Mouse (Mus musculus): ENCODE results near the gene BC025446. TPM values are rescaled to one million over a fixed set of nuclear protein-coding genes. Genes with fewer than 3 reads are reported as not detected.
"Not testable (repeated sequence)": the region's sequence is repeated elsewhere in the genome, so short reads cannot be mapped to it uniquely, and the experiment has no call there.

BC025446 gene
- not detected in 2 replicates for polyA plus RNA-seq (2016; fragmentation: Nextera tagmentation; extraction: Ambion mirVana)

DNA sequence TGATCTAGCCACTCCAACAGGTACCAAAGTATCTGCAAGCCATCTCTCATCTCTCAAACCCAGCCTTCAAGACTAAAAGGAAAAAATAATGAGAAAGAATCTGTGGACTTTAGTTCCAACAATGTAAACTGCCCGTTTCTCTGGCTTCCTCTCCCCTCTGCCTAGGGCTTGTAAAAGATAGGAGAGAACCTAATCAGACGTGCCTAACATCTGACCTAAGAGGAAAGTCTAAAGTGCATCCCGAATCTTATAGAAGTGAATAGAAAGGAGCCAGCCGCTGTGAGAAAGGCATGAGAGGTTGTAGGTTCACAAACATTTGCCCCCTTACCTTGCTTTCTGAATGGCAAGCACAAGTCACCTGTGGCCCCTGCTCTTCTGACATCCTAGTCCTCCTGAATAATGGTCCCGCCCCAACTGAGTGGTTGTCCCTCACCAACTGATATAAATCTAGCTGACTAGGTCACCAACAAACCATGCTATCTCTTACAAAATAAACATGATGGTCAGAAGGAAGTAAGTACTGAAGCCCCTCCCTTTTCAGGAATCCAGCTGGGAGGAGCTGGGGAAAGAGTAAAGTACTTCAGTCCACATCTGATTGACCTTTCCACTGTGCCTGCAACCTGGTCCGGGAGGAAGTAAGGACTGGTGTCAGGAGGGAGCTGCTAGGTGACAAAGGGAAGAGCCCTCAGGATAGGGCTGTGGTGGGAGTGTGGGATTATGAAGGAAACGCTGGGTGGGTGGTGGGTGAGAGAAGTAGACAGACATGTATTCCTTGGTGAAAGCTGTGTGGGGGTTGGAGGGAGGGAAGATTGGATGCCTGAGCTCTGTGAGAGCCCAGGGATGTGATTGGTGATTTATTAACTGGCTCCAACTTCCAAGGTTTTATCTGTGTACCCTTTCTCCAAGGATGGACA lies at the start of gene BC025446:
TSS of gene BC025446 (plus strand) at position 599 of the 914 bp plus-strand sequence.
- WGBS, result 81% methylated on average over 7 of the region's 7 CpGs
- H3K4me1 ChIP-seq, result no peaks in the 10 kb centered on the region
- peaks cover 16% of the 10 kb centered on the region for H3K9me3 ChIP-seq (replicated peaks)
- no peaks in the 10 kb centered on the region for H3K27me3 ChIP-seq (ENCODE audit: low read depth, poor library complexity, severe bottlenecking)
- H3K36me3 ChIP-seq, result no peaks in the 10 kb centered on the region
- H3K4me3 ChIP-seq, result no peak within 1 kb of the TSS
- H3K27ac ChIP-seq (replicated peaks), result no peak within 1 kb of the TSS
- DNase-seq (ENCODE audit: low spot score), result no peak

DNA sequence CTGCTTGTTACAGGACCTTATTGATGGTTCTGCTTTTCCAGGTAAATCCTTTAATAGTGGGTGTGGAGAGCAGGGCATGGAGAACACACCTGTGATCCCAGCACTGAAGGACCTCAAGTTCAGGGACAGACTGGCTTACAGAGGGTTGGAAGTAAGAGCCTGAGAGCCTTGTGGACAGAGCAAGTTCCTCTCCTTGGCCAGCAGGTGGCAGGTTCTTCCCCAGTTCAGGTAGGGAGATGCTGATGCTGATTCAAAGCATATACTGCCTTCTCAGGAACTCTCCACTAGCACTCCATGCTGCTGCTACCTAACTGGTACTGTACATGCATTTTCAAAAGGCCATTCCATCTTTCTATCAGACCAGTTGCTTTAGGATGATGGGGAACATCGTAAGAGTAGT lies 40.7 kb upstream of the BC025446 start:
- Histone ChIP-seq H3K27ac (replicated peaks) (no peak overlapping the region), H3K4me1 (no peaks in the 10 kb centered on the region), H3K27me3 (ENCODE audit: low read depth, poor library complexity, severe bottlenecking) (no peaks in the 10 kb centered on the region), H3K4me3 (no peak overlapping the region), H3K36me3 (no peaks in the 10 kb centered on the region), H3K9me3 (replicated peaks) (no peaks in the 10 kb centered on the region)
- 71% methylated on average over 1 of the region's 1 CpGs for WGBS
- DNase-seq (ENCODE audit: low spot score), result peak; percentile 12

DNA sequence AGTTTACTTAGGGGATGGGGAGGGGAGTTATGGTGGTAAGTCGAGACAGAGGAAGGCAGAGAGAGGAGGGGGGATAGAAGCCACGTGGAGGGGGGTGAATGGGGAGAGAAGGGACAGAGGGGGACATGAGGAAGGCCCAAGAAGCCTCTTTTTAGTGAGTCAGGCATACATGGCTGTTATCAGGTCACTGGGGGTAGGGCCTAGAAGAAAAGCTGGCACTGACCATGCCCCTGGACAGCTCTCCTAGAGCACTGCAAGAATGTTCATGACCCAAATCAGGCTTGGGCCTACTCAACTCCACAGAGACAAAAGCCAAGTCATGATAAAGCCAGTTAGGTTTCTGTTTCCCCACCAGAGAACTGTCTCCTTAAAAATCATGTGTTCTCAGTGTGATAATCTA lies 29.9 kb upstream of the BC025446 start:
- 27% methylated on average over 2 of the region's 2 CpGs for WGBS
- Histone ChIP-seq H3K27me3 (ENCODE audit: low read depth, poor library complexity, severe bottlenecking) (no peaks in the 10 kb centered on the region), H3K27ac (replicated peaks) (no peak overlapping the region), H3K9me3 (replicated peaks) (no peaks in the 10 kb centered on the region), H3K4me3 (no peak overlapping the region), H3K4me1 (no peaks in the 10 kb centered on the region), H3K36me3 (no peaks in the 10 kb centered on the region)
- DNase-seq (ENCODE audit: low spot score), result no peak

DNA sequence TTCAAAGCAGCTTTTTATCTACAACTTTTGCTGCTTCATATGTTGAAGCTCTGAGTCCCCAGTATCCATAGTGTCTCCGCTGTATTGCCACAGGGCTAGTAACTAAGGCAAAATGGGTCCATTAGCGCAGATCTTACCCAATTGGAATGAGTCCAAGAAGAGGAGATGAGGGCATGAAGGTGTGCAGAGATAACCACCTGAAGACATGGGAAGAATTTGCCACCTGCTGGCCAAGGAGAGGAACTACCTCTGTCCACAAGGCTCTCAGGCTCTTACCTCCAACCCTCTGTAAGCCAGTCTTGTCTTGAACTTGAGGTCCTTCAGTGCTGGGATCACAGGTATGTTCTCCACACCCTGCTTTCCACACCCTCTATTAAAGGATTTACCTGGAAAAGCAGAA lies 27.1 kb upstream of the BC025446 start:
- no peaks in the 10 kb centered on the region for H3K9me3 ChIP-seq (replicated peaks)
- H3K27me3 ChIP-seq (ENCODE audit: low read depth, poor library complexity, severe bottlenecking), result no peaks in the 10 kb centered on the region
- no peak overlapping the region for H3K4me3 ChIP-seq
- H3K4me1 ChIP-seq, result no peaks in the 10 kb centered on the region
- no peaks in the 10 kb centered on the region for H3K36me3 ChIP-seq
- H3K27ac ChIP-seq (replicated peaks), result no peak overlapping the region
- 70% methylated on average over 2 of the region's 2 CpGs for WGBS
- no peak for DNase-seq (ENCODE audit: low spot score)

DNA sequence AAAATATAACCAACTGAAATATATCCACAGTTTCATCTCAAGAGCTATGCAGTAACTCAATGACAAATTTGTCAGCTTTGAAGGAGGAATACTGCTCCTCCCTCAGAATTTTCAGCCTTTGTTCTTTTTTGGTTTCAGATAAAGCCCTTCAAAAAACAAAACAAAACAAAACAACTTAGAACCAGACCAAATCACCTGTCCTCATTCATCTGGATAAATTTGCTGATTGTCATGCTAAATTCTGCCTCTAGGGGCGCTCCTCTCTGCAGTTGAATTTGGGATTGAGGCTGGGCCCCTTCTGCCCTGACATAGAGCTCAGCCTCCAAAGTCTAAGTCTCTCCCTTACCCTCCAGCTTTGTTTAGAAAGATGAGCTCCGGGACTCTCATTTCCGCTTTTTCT lies 25.6 kb upstream of the BC025446 start:
- not testable (repeated sequence) for DNase-seq (ENCODE audit: low spot score); H3K9me3 ChIP-seq (replicated peaks); H3K4me1 ChIP-seq; H3K27me3 ChIP-seq (ENCODE audit: low read depth, poor library complexity, severe bottlenecking); H3K27ac ChIP-seq (replicated peaks); H3K4me3 ChIP-seq; H3K36me3 ChIP-seq
- 33% methylated on average over 2 of the region's 3 CpGs for WGBS

DNA sequence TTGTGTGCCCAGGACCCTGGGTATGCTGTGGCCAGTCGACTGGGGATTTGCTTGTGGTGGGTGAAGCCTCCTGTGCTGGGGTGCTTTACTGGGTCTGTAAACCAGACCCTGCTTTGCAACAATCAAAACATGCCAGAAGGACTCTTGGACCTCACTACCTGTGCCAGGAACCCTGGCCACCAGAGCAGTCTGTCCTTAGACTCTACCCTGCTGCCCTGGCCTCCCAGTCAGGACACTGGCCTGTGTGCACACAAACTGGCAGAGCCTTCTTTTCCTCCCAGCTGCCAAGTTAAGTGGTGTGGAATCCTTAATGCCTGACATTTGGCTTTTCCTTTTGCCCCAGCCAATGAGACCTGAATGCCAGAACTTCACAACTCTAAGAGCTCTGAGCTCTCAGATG lies 655 bp downstream of the BC025446 start:
- no peaks in the 10 kb centered on the region for H3K27me3 ChIP-seq (ENCODE audit: low read depth, poor library complexity, severe bottlenecking)
- no peak overlapping the region for H3K4me3 ChIP-seq
- DNase-seq (ENCODE audit: low spot score), result no peak
- peaks cover 16% of the 10 kb centered on the region for H3K9me3 ChIP-seq (replicated peaks)
- H3K36me3 ChIP-seq, result no peaks in the 10 kb centered on the region
- 68% methylated on average over 1 of the region's 1 CpGs for WGBS
- no peaks in the 10 kb centered on the region for H3K4me1 ChIP-seq
- no peak overlapping the region for H3K27ac ChIP-seq (replicated peaks)

DNA sequence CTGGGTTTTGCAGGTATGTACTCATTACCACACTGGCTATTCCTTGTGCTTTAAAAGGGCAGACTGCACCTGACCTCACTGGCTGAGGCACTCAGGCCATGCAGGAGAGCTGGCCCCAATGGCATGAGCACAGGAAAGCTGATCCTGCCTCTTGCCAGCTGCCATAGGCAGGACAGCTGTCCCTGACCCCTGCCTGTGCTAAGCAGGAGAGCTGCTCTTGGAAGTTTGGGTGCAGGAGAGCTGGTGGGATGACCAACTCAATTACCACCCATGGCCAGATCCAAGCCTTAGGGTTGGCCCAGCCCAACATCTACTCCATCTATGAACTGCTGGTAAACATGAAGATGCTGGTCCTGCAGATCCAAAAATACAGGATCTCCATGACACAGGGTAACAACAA lies 5.8 kb downstream of the BC025446 start:
- no peak overlapping the region for H3K27ac ChIP-seq (replicated peaks)
- H3K9me3 ChIP-seq (replicated peaks), result peaks cover 18% of the 10 kb centered on the region
- no peaks in the 10 kb centered on the region for H3K27me3 ChIP-seq (ENCODE audit: low read depth, poor library complexity, severe bottlenecking)

DNA sequence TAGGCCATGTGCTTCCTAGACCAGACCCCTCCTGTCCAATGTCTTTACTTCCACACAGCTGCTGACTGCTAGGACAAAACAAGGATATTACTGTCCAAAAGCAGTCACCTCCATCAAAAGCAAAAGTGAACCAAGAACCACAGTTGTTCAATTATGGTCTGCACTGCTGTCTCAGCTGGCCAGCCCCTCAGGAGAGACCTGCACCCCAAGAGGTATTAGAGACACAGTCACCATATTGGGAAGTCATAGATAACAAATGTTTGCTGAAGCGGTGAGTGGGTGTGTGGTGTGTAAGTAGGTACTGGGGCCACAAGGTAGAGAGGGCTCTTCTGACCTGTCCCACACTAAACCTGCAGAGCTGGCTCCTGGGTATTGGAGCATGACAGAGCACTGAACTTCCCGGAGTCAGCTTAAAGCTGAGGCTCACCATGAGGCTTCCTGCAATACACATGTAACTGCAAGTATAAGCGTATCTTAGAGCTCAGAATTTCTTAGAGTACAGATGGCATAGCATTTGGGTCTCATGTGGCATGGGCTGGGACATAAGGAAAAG lies 21.6 kb downstream of the BC025446 start:
- H3K27me3 ChIP-seq (ENCODE audit: low read depth, poor library complexity, severe bottlenecking), result no peaks in the 10 kb centered on the region
- no peak overlapping the region for H3K4me3 ChIP-seq
- WGBS, result 80% methylated on average over 3 of the region's 3 CpGs
- no peak for DNase-seq (ENCODE audit: low spot score)
- no peak overlapping the region for H3K27ac ChIP-seq (replicated peaks)
- no peaks in the 10 kb centered on the region for H3K4me1 ChIP-seq
- no peaks in the 10 kb centered on the region for H3K9me3 ChIP-seq (replicated peaks)
- H3K36me3 ChIP-seq, result no peaks in the 10 kb centered on the region

More for the DNA sequence above, 5.8 kb downstream of the BC025446 start:
- no peak overlapping the region for H3K4me3 ChIP-seq
- DNase-seq (ENCODE audit: low spot score), result no peak
- H3K4me1 ChIP-seq, result no peaks in the 10 kb centered on the region
- no peaks in the 10 kb centered on the region for H3K36me3 ChIP-seq

DNA sequence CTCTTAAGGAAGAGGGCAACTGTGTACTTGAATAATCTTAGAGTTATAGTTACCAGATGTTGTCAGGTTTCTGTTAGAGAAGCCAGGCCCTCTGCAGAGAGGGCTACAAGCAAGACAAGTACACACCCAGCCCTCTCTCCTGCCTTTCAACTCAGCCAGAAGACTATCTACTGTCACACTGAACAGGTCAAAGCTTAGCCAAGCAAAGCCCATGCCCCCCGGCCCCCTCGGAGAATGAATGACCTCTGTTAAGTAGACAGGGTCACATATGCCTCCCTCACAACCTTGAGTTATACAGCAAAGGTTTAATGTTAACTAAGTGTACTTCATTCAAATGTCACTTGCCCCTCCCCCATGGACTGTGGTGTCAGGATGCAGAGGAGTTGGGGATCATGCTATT lies 24.4 kb downstream of the BC025446 start:
- Histone ChIP-seq H3K4me3 (no peak overlapping the region), H3K36me3 (no peaks in the 10 kb centered on the region), H3K27ac (replicated peaks) (no peak overlapping the region), H3K9me3 (replicated peaks) (no peaks in the 10 kb centered on the region), H3K27me3 (ENCODE audit: low read depth, poor library complexity, severe bottlenecking) (no peaks in the 10 kb centered on the region), H3K4me1 (no peaks in the 10 kb centered on the region)
- no peak for DNase-seq (ENCODE audit: low spot score)
- 84% methylated on average over 2 of the region's 2 CpGs for WGBS

DNA sequence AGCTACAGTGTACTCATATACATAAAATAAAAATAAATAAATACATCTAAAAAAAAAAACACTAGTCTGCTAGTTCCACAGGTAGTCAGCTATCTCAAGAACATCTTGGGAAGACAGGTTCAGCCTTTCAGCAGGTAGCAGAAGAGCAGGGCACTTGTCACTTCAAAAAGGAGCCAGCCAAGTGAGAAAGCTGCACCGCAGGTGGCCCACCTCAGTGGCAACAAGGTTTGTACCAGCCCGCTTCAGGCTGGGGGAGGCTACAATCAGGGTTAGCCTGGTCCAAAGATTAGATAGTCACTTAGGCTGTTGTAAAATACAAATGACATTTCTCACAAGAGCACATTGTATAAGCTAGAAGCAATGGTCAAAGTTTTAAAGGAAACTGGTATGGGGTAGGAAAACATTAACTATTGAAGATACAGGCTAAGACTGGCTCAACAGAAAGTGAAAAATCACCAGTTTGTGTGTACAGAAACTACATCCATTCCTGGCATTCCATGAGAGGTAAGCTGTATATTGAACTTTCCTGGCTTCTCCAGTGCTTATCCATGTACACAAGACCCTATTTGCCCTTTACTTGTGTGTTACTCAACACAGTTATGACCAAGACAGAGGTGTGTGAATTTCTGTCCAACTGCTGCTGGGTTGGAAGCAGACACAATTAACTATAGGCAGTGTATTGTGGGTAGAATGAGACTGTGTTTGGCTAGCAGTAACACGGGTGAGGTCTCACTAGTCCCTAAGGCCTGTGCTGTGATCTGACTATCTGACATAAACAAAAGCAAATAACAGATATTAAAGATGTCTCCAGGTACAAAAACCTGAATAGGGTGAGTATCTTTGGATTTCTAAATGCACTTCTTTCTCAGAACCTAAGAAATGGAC lies 26.8 kb downstream of the BC025446 start:
- H3K4me1 ChIP-seq, result no peaks in the 10 kb centered on the region
- 73% methylated on average over 3 of the region's 3 CpGs for WGBS
- no peaks in the 10 kb centered on the region for H3K27me3 ChIP-seq (ENCODE audit: low read depth, poor library complexity, severe bottlenecking)
- H3K36me3 ChIP-seq, result no peaks in the 10 kb centered on the region
- DNase-seq (ENCODE audit: low spot score), result no peak
- no peak overlapping the region for H3K4me3 ChIP-seq
- H3K27ac ChIP-seq (replicated peaks), result no peak overlapping the region
- H3K9me3 ChIP-seq (replicated peaks), result no peaks in the 10 kb centered on the region

DNA sequence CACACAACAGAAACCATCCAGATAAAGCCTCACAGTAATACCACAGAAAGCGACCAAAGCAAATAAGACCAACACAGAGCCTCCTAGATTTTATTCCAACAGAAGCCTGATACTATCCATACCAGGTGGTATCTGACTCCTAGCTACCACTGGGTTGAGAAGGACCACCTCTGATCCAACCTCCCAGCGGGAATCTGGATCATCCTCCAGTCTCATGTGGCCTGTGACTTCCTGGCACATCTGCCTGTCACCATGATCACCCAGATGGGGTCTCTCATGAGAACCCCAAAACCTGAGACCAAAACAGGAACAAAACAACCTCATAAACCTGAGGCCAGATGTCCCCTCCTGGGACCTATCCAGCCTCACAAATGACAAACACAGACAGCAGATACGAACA lies 38.5 kb downstream of the BC025446 start:
- H3K4me3 ChIP-seq, result no peak overlapping the region
- H3K9me3 ChIP-seq (replicated peaks), result no peaks in the 10 kb centered on the region
- no peak for DNase-seq (ENCODE audit: low spot score)
- H3K36me3 ChIP-seq, result no peaks in the 10 kb centered on the region
- H3K4me1 ChIP-seq, result no peaks in the 10 kb centered on the region
- no peak overlapping the region for H3K27ac ChIP-seq (replicated peaks)
- 85% methylated on average over 3 of the region's 3 CpGs for WGBS
- no peaks in the 10 kb centered on the region for H3K27me3 ChIP-seq (ENCODE audit: low read depth, poor library complexity, severe bottlenecking)

DNA sequence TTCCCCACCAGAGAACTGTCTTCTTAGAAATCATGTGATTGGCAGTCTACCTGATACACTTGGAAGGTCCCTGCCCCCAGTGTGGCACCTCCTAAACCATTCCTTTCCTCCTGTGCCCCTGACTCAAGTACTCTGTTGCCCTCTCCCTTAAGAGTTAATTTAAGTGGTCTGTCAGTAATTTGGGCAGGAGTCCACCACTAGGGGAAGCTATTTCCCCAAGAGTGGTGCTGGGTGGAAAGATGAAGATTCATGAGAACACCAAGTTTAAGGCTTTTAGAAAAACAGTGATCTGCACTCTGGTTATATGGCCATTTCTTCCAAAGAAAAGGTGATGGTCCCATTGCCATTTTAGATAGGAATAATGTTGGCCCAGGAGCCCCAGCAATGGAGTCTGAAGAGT lies 49.7 kb downstream of the BC025446 start:
- DNase-seq (ENCODE audit: low spot score), result no peak
- Histone ChIP-seq H3K27me3 (ENCODE audit: low read depth, poor library complexity, severe bottlenecking) (no peaks in the 10 kb centered on the region), H3K9me3 (replicated peaks) (0 out of 2 replicates have a peak, but pooled peaks cover 2% of the 10 kb centered on the region), H3K4me3 (no peak overlapping the region), H3K4me1 (no peaks in the 10 kb centered on the region), H3K27ac (replicated peaks) (no peak overlapping the region), H3K36me3 (no peaks in the 10 kb centered on the region)

DNA sequence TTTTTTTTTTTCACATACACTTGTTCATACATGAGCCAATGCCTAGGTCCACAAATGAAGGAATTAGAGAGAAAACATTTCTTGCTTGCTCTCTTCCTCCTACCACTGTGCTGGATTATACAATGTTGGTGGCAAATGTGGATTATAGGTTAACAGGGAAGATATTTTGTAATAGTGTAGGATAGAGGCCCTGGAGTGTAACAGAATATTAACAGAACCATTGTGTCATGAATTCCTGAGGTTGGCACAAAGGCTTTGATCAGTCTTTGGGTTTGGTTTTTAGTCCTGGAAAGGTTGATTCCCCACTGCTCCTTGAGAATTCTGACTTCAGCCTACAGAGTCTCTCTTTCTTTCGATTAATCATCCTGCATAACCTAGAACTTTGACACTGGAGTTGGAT lies 50.5 kb downstream of the BC025446 start:
- no peak for DNase-seq (ENCODE audit: low spot score)
- 78% methylated on average over 1 of the region's 1 CpGs for WGBS
- no peaks in the 10 kb centered on the region for H3K4me1 ChIP-seq
- H3K27ac ChIP-seq (replicated peaks), result no peak overlapping the region
- 0 out of 2 replicates have a peak, but pooled peaks cover 2% of the 10 kb centered on the region for H3K9me3 ChIP-seq (replicated peaks)
- H3K4me3 ChIP-seq, result no peak overlapping the region
- no peaks in the 10 kb centered on the region for H3K36me3 ChIP-seq
- H3K27me3 ChIP-seq (ENCODE audit: low read depth, poor library complexity, severe bottlenecking), result no peaks in the 10 kb centered on the region

Measured in midbrain, embryonic 10.5 days (tissue).